Mouse (Mus musculus) midbrain, embryonic 12.5 days (tissue): ENCODE measurements around the gene Slc7a7. TPM values are rescaled to one million over a fixed set of nuclear protein-coding genes. Genes with fewer than 3 reads are reported as not detected.
A peak's percentile ranks its signal among the peaks of the same experiment; 100 is the strongest.

Experiments
- ATAC-seq: fragments of 200-750 bp; cut with Nextera tagmentation; 2 replicates; pipeline ENCODE4 v1.8.0; 2017; ENCODE audit warnings: low read depth, moderate TSS enrichment, moderate library complexity; ENCODE audit not compliant: low FRiP score
- H3K27ac ChIP-seq: fragments of 300-500 bp; sonication (generic); replicated peaks from 2 replicates; pipeline ENCODE4 v1.5.1; 2016; ENCODE audit warnings: mild to moderate bottlenecking
- H3K27me3 ChIP-seq: fragments of 300-500 bp; sonication (generic); 2 replicates; pipeline ENCODE4 v1.6.1; 2016; ENCODE audit warnings: mild to moderate bottlenecking
- H3K36me3 ChIP-seq: fragments of 300-500 bp; sonication (generic); 2 replicates; pipeline ENCODE4 v1.6.1; 2016
- H3K4me1 ChIP-seq: fragments of 300-500 bp; sonication (generic); 2 replicates; pipeline ENCODE4 v1.6.1; 2016
- H3K4me2 ChIP-seq: fragments of 300-500 bp; sonication (generic); replicated peaks from 2 replicates; pipeline ENCODE4 v1.6.1; 2016; ENCODE audit warnings: mild to moderate bottlenecking, moderate library complexity
- H3K4me3 ChIP-seq: fragments of 300-500 bp; sonication (generic); 2 replicates; pipeline ENCODE4 v1.5.1; 2016; ENCODE audit warnings: mild to moderate bottlenecking
- H3K9ac ChIP-seq: fragments of 300-500 bp; sonication (generic); replicated peaks from 2 replicates; pipeline ENCODE4 v1.6.1; 2016; ENCODE audit warnings: mild to moderate bottlenecking, moderate library complexity
- H3K9me3 ChIP-seq: fragments of 300-500 bp; sonication (generic); 2 replicates; pipeline ENCODE4 v1.6.1; 2016; ENCODE audit warnings: mild to moderate bottlenecking
- WGBS: fragments of 180-500 bp; shearing (Covaris S2); methylation state at CpG from one replicate; pipeline ENCODE4 v1.1.7; 2016; 5-methylcytosine and 5-hydroxymethylcytosine counted together
- polyA plus RNA-seq: library from polyadenylated mRNA; unstranded; fragments of >200 nt; fragmentation: Nextera tagmentation; extraction: Ambion mirVana; gene quantifications from 2 replicates; pipeline ENCODE4 v1.2.1, GENCODE M21; 2016

Slc7a7 gene
- polyA plus RNA-seq, 1 experiment from 2014 or later: 4.7 TPM

- no peak for ATAC-seq
- WGBS: 70% methylated on average over 9 of the region's 9 CpGs
Observed at GRCm38 (mm10) chr14:54382641-54383040, 34.9 kb downstream of the Slc7a7 start.

GRCm38 (mm10) chr14:54381816-54382215 lies 35.8 kb downstream of the Slc7a7 start:
- Histone ChIP-seq H3K4me1 (no peaks in the 10 kb centered on the region), H3K4me2 (no peak overlapping the region), H3K27me3 (no peaks in the 10 kb centered on the region), H3K9me3 (no peaks in the 10 kb centered on the region), H3K4me3 (no peak overlapping the region), H3K36me3 (no peaks in the 10 kb centered on the region), H3K9ac (no peak overlapping the region), H3K27ac (no peak overlapping the region)
- ATAC-seq: no peak
- WGBS: 83% methylated on average over 10 of the region's 10 CpGs

More at GRCm38 (mm10) chr14:54382641-54383040, 34.9 kb downstream of the Slc7a7 start:
- H3K36me3 ChIP-seq: no peaks in the 10 kb centered on the region
- no peak overlapping the region for H3K27ac ChIP-seq
- no peaks in the 10 kb centered on the region for H3K9me3 ChIP-seq
- H3K4me2 ChIP-seq: no peak overlapping the region
- H3K4me3 ChIP-seq: no peak overlapping the region
- H3K9ac ChIP-seq: no peak overlapping the region
- no peaks in the 10 kb centered on the region for H3K4me1 ChIP-seq
- no peaks in the 10 kb centered on the region for H3K27me3 ChIP-seq

DNA sequence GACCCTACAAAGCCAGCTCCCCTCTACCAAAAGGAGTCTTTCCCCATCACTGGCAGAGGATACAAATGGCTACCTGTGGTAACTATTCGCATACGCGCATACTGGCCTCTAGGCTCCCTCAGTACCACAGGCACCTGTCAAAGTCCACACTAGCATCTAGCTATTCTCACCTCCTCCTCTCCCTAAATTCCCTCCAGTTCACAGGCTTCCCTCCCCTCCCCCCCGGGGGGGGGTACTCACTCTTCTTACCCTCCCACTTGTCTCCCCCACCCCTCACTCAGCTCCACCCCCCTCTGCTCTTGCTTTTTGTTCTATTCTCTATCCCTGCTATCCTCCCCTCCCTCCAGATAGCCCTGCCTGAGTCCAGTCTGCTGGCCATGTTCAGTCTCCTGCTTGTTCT lies 37.0 kb downstream of the Slc7a7 start:
- Histone ChIP-seq H3K4me3 (no peak overlapping the region), H3K27ac (no peak overlapping the region), H3K4me1 (no peaks in the 10 kb centered on the region), H3K36me3 (no peaks in the 10 kb centered on the region), H3K9ac (no peak overlapping the region), H3K27me3 (no peaks in the 10 kb centered on the region), H3K4me2 (no peak overlapping the region), H3K9me3 (no peaks in the 10 kb centered on the region)
- 77% methylated on average over 4 of the region's 4 CpGs for WGBS
- no peak for ATAC-seq

DNA sequence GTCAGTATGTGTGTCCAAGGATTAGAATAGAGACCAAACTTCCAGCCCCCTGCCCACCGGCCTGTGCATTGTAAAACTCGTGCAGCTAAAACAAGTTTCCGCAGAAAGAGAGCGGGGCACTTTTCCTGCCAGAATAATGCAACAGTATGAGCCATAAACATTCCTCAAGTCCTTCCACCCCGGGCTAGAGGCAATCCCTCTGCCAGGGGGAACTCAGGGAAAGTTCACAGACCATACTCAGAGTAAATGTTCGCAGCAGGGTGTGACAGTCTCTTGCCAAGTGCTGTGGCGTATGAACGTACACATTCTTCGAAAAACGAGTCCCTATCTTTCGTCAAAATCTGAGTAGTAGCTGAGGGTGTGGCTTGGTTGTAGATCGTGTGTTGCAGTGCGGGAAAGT lies 38.0 kb downstream of the Slc7a7 start:
- WGBS: 86% methylated on average over 13 of the region's 13 CpGs
- ATAC-seq: no peak

GRCm38 (mm10) chr14:54377166-54377565 lies 40.4 kb downstream of the Slc7a7 start:
- no peak for ATAC-seq
- Histone ChIP-seq H3K4me1 (no peaks in the 10 kb centered on the region), H3K27me3 (no peaks in the 10 kb centered on the region), H3K4me3 (no peak overlapping the region), H3K9ac (no peak overlapping the region), H3K36me3 (no peaks in the 10 kb centered on the region), H3K9me3 (no peaks in the 10 kb centered on the region), H3K27ac (no peak overlapping the region), H3K4me2 (no peak overlapping the region)
- WGBS: 91% methylated on average over 6 of the region's 6 CpGs

More for the DNA sequence above, 38.0 kb downstream of the Slc7a7 start:
- H3K27ac ChIP-seq: no peak overlapping the region
- H3K4me3 ChIP-seq: no peak overlapping the region
- H3K4me2 ChIP-seq: no peak overlapping the region
- no peak overlapping the region for H3K9ac ChIP-seq
- H3K36me3 ChIP-seq: no peaks in the 10 kb centered on the region
- H3K9me3 ChIP-seq: no peaks in the 10 kb centered on the region
- H3K27me3 ChIP-seq: no peaks in the 10 kb centered on the region
- no peaks in the 10 kb centered on the region for H3K4me1 ChIP-seq

DNA sequence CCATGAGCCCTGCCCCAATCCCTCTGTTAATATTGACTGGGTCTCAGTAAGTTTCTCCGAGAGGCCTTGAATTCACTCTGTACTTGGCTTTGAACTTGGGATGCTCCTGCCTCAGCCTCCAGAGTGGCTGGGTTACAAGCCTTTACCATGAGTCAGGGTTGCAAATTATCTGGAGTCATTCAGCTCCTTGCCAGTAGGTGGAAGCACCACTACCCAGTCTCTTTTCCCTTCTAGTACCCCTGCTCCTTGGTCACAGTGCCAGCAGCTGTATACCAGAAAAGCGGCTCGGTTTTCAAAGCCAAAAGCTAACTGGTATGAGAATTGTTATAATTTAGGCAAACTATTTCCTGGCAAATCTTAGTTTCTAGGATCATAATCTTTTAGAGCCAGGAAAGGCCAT lies 41.7 kb downstream of the Slc7a7 start:
- 77% methylated on average over 3 of the region's 3 CpGs for WGBS
- no peak for ATAC-seq

GRCm38 (mm10) chr14:54372923-54373322 lies 44.7 kb downstream of the Slc7a7 start:
- Histone ChIP-seq H3K27ac (no peak overlapping the region), H3K27me3 (no peaks in the 10 kb centered on the region), H3K4me1 (no peaks in the 10 kb centered on the region), H3K36me3 (peaks cover 37% of the 10 kb centered on the region), H3K9ac (no peak overlapping the region), H3K9me3 (no peaks in the 10 kb centered on the region), H3K4me3 (no peak overlapping the region), H3K4me2 (no peak overlapping the region)
- ATAC-seq: no peak
- 94% methylated on average over 9 of the region's 9 CpGs for WGBS

More for the DNA sequence above, 41.7 kb downstream of the Slc7a7 start:
- no peak overlapping the region for H3K4me2 ChIP-seq
- H3K4me1 ChIP-seq: no peaks in the 10 kb centered on the region
- H3K27me3 ChIP-seq: no peaks in the 10 kb centered on the region
- H3K9me3 ChIP-seq: no peaks in the 10 kb centered on the region
- no peak overlapping the region for H3K9ac ChIP-seq
- H3K4me3 ChIP-seq: no peak overlapping the region
- H3K36me3 ChIP-seq: peaks cover 8% of the 10 kb centered on the region
- H3K27ac ChIP-seq: no peak overlapping the region

GRCm38 (mm10) chr14:54371460-54371859 lies 46.1 kb downstream of the Slc7a7 start:
- Histone ChIP-seq H3K27ac (no peak overlapping the region), H3K9me3 (no peaks in the 10 kb centered on the region), H3K4me3 (no peak overlapping the region), H3K9ac (no peak overlapping the region), H3K4me1 (no peaks in the 10 kb centered on the region), H3K36me3 (peaks cover 52% of the 10 kb centered on the region), H3K4me2 (no peak overlapping the region), H3K27me3 (no peaks in the 10 kb centered on the region)
- peak; percentile 56; the same call in 1 of the 2 replicates for ATAC-seq
- WGBS: over 99% methylated on average over 10 of the region's 10 CpGs

DNA sequence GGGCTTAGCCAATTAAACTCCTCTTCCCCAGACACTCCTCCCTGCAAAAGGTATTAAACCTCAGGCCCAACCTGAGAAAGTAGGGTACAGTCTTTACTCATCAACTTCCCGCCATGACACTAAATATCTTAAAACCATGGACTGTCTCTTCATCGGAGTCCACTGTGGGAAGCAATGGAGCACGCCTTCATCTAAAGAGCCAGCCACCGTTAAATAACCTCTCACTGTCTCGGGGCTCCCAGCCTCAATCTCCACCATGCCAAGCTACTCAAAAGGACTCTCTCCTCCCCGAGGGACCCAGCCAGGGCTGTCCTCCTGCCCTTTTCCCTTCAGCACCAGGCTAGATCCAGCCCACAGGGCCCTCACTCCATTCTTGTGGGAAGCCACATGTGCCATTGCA lies 47.0 kb downstream of the Slc7a7 start:
- Histone ChIP-seq H3K4me2 (no peak overlapping the region), H3K9ac (no peak overlapping the region), H3K4me1 (no peaks in the 10 kb centered on the region), H3K9me3 (no peaks in the 10 kb centered on the region), H3K36me3 (peaks cover 58% of the 10 kb centered on the region), H3K4me3 (no peak overlapping the region), H3K27ac (no peak overlapping the region), H3K27me3 (no peaks in the 10 kb centered on the region)
- ATAC-seq: no peak
- WGBS: 93% methylated on average over 6 of the region's 6 CpGs

- Histone ChIP-seq H3K4me3 (no peak overlapping the region), H3K4me1 (no peaks in the 10 kb centered on the region), H3K9ac (no peak overlapping the region), H3K27me3 (no peaks in the 10 kb centered on the region), H3K27ac (no peak overlapping the region), H3K36me3 (peaks cover 62% of the 10 kb centered on the region), H3K4me2 (no peak overlapping the region), H3K9me3 (no peaks in the 10 kb centered on the region)
- no peak for ATAC-seq
- 95% methylated on average over 3 of the region's 3 CpGs for WGBS
Observed at GRCm38 (mm10) chr14:54369372-54369771, 48.2 kb downstream of the Slc7a7 start.

DNA sequence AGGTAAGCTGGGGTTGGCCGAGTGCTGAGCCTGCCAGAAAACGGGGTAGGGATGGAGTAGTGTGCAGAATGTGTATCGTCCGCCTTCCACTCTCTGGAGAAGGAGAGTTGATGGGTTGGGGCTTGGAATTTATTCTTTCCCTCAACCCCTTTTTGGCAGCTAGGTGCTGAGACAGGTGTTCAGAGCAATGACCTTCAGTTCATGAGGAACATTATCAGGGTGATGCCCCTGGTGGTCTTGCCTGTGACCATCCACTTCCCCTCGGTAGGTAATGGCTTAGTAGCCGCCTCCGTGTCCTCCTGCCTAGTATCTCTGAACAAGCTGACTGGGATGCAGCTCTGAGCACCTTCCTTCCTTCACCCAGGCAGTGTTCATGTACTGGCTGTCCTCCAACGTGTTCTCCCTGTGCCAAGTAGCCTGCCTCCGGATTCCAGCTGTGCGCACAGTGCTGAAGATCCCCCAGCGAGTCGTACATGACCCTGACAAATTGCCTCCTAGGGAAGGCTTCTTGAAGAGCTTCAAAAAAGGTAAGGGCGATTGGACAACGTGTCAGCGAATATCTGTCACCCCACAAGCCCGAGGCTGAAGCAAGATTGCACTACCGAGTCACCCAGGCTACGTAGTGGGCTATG lies 50.0 kb downstream of the Slc7a7 start:
- ATAC-seq: no peak
- Histone ChIP-seq H3K36me3 (peaks cover 75% of the 10 kb centered on the region), H3K9ac (no peak overlapping the region), H3K9me3 (no peaks in the 10 kb centered on the region), H3K27me3 (no peaks in the 10 kb centered on the region), H3K4me2 (no peak overlapping the region), H3K27ac (no peak overlapping the region), H3K4me1 (peaks cover under 1% of the 10 kb centered on the region), H3K4me3 (no peak overlapping the region)
- WGBS: 93% methylated on average over 18 of the region's 18 CpGs

- H3K9me3 ChIP-seq: no peaks in the 10 kb centered on the region
- no peak overlapping the region for H3K27ac ChIP-seq
- peaks cover 6% of the 10 kb centered on the region for H3K4me1 ChIP-seq
- no peak overlapping the region for H3K4me3 ChIP-seq
- H3K27me3 ChIP-seq: no peaks in the 10 kb centered on the region
- peaks cover 72% of the 10 kb centered on the region for H3K36me3 ChIP-seq
- no peak for ATAC-seq
- WGBS: 94% methylated on average over 10 of the region's 10 CpGs
- no peak overlapping the region for H3K4me2 ChIP-seq
- H3K9ac ChIP-seq: no peak overlapping the region
Observed at GRCm38 (mm10) chr14:54366581-54366980, 51.0 kb downstream of the Slc7a7 start.
